Mouse (Mus musculus) brain, embryonic 14.5 days (tissue): Measurements from ENCODE around the gene Gm49383.

ENCODE experiments used
- CTCF ChIP-seq: fragments of 200-500 bp; IDR thresholded peaks from 2 replicates; pipeline ENCODE4 v1.5.1; 2012; ENCODE audit warnings: inconsistent platforms, mild to moderate bottlenecking, moderate library complexity, borderline replicate concordance; ENCODE audit not compliant: insufficient read depth, insufficient read length; ENCODE audit errors: extremely low read depth
- POLR2A ChIP-seq: fragments of 200-500 bp; IDR thresholded peaks from 2 replicates; pipeline ENCODE4 v1.6.1; 2012; ENCODE audit warnings: mild to moderate bottlenecking, inconsistent platforms, borderline replicate concordance; ENCODE audit not compliant: poor library complexity, insufficient read depth, insufficient read length, severe bottlenecking; ENCODE audit errors: extremely low read depth

DNA sequence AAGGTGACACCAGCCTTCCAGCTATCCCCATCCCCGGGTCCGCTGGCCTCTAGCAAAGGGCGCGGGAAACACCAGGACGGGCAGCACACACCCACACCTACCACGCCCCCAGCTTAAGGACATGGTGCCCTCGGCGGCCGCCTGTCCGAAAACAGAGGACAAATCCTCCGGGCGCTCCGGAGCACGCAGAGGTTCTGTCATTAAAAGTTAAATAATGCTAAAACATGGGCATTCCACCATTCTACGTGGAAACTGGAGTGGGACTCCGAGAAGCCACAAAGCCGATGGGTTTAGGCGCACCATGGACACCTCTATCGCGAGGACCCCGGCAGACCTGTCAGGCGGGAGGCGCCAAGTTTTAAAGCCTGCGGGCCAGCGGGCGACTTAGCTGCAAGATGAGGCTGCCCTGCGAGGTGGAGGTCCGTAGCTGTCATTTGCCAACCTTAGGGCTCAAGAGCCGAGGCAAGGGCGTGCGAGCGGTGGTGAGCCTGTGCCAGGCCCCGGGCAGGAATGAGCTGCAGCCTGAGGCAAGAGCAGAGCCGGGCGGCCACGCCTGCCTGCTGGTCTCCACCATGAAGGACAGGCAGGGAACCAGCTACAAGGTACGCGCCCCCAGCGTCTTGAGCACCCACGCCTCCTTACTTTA is 28.3 kb downstream of the Gm49383 start, which contains the start of gene Lrr1:
- TF ChIP-seq CTCF (no peak), POLR2A (no peak)
